Mouse (Mus musculus) layer of hippocampus, adult 2 months (tissue): ENCODE results near the gene Vmn1r168. TPM values are rescaled to one million over a fixed set of nuclear protein-coding genes. Genes with fewer than 3 reads are reported as not detected.
"Not testable (repeated sequence)": the region's sequence is repeated elsewhere in the genome, so short reads cannot be mapped to it uniquely, and the experiment has no call there.

Experiments
- DNase-seq, 2 experiments: peaks; one replicate each; pipeline ENCODE4 v3.0.0; 2022; ENCODE audit warnings: low spot score in 2 of 2
- H3K27ac ChIP-seq: fragments of 200-600 bp; 2 replicates; pipeline ENCODE4 v1.8.1; 2022
- H3K4me3 ChIP-seq: fragments of 200-600 bp; 2 replicates; pipeline ENCODE4 v1.8.1; 2022; ENCODE audit warnings: mild to moderate bottlenecking
- long read RNA-seq, 2 experiments: library from polyadenylated mRNA; stranded (forward); transcript quantifications; one replicate each; pipeline ENCODE4 v2.0.0; 2021; ENCODE audit warnings: borderline mapping rate in 2 of 2
- total RNA-seq, 2 experiments: library from RNA; stranded (reverse); gene quantifications; 2 replicates each; pipeline ENCODE4 v1.2.3; 2021

Vmn1r168 gene
- not detected for total RNA-seq
- long read RNA-seq, experiment 1: 0 reads
- long read RNA-seq, experiment 2: 0 reads

DNA sequence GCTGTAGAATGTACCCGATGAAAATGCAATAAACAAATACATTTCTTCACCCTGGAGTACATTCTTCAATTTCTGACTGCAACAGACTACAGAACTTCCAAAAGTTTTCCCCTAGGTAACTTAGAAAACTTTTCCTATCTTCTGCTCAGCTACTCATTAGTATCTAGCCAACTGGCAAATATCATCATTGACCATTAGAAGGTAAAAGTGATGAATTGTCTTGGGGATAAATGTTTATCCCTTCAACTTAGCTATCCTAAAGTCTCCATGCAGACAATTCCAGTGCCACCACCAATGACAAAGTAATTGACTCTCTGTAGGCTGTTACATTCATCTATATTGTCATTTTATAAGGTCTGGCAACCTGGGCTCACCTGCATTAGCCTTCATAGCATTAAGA, at the start of gene Vmn1r168:
TSS of gene Vmn1r168 (plus strand) at position 301 of the 400 bp plus-strand sequence.
- not testable (repeated sequence) for H3K27ac ChIP-seq, H3K4me3 ChIP-seq, DNase-seq

DNA sequence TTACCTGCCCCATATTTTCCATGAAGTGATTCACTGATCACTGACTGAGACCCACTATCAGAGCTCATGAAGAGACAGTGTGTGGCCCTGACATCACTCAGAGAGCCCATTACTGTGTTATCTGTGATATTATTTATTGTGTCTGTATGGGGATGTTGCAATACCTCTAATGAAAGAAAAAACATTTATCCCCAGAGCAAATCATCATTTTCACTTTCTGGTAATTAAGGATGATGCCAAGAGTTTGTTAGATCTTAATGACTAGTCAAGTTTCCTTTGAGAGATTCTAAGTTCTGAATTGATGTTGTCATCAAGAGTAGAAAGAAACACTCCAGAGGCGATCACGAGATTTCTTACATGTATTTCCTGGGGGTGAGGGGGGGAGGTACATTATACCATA, 32.4 kb upstream of the Vmn1r168 start, which contains the start of gene Vmn1r167:
TSS of gene Vmn1r167 (minus strand) at position 101 of the 400 bp plus-strand sequence.
- H3K27ac ChIP-seq, DNase-seq, H3K4me3 ChIP-seq: not testable (repeated sequence)

DNA sequence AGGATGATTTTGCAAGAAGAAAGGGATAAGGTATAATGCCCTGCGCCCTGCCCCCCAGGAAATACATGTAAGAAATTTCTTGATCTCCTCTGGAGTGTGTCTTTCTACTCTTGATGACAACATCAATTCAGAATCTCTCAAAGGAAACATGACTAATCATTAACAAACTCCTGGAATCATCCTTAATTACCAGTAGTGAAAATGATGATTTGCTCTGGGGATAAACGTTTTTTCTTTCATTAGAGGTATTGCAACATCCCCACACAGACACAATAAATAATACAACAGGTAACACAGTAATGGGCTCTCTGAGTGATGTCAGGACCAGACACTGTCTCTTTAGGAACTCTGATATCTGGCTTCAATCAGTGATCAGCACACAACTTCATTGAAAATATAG, 35.7 kb downstream of the Vmn1r168 start, which contains the start of gene Vmn1r169:
TSS of gene Vmn1r169 (plus strand) at position 301 of the 400 bp plus-strand sequence.
- not testable (repeated sequence) for H3K27ac ChIP-seq, H3K4me3 ChIP-seq, DNase-seq

Other genes starting within 250 kb of the Vmn1r168 start
- gene Nlrp4e, start 238.5 kb upstream of the Vmn1r168 start, total RNA-seq: not detected
- gene Nlrp5, start 153.8 kb upstream of the Vmn1r168 start, total RNA-seq: not detected
- not detected for gene Vmn1r167, start 32.5 kb upstream of the Vmn1r168 start, total RNA-seq
- gene Vmn1r169, start 35.8 kb downstream of the Vmn1r168 start, total RNA-seq: not detected
- not detected for gene Vmn1r170, start 66.4 kb downstream of the Vmn1r168 start, total RNA-seq
- not detected for gene Vmn1r171, start 91.0 kb downstream of the Vmn1r168 start, total RNA-seq
- gene Vmn1r172, start 118.6 kb downstream of the Vmn1r168 start, total RNA-seq: not detected
- gene Vmn1r173, start 161.0 kb downstream of the Vmn1r168 start, total RNA-seq: not detected
- gene Vmn1r174, start 212.5 kb downstream of the Vmn1r168 start, total RNA-seq: not detected